Mouse (Mus musculus): Measurements from ENCODE around the gene Tubgcp6.

DNA sequence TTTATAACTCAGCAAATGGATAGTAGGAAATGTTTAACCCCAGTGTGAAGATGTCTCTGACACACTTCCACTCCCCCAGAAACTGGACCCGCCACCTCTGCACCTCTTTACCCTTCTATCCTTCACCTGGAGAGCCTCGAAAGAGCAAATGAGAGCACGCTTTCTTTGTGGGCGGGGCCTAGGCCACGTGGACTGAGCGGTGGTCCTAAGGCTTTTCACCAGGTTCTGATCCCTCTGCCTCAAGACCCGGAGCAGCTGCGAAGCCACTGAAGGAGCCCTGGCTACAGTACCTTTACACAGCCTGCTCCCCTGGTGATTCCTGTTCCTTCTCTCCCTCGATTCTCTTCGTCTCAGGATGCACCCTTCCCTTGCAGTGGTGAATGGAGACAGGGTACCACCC is 24.5 kb upstream of the Tubgcp6 start:
- TF ChIP-seq GATA1 (IDR thresholded peaks at IDR 0.05; ENCODE audit: low read length) (no peak), TAL1 (IDR thresholded peaks at IDR 0.05; ENCODE audit: low read length) (no peak)

All from erythroblast, embryonic 14.5 days (primary cell).